Mouse (Mus musculus): ENCODE data around the gene Cbln1. TPM values are rescaled to one million over a fixed set of nuclear protein-coding genes. Genes with fewer than 3 reads are reported as not detected.

The Cbln1 gene
- polyA plus RNA-seq (2015; fragmentation: Nextera tagmentation; extraction: Ambion mirVana) = not detected in 2 replicates

DNA sequence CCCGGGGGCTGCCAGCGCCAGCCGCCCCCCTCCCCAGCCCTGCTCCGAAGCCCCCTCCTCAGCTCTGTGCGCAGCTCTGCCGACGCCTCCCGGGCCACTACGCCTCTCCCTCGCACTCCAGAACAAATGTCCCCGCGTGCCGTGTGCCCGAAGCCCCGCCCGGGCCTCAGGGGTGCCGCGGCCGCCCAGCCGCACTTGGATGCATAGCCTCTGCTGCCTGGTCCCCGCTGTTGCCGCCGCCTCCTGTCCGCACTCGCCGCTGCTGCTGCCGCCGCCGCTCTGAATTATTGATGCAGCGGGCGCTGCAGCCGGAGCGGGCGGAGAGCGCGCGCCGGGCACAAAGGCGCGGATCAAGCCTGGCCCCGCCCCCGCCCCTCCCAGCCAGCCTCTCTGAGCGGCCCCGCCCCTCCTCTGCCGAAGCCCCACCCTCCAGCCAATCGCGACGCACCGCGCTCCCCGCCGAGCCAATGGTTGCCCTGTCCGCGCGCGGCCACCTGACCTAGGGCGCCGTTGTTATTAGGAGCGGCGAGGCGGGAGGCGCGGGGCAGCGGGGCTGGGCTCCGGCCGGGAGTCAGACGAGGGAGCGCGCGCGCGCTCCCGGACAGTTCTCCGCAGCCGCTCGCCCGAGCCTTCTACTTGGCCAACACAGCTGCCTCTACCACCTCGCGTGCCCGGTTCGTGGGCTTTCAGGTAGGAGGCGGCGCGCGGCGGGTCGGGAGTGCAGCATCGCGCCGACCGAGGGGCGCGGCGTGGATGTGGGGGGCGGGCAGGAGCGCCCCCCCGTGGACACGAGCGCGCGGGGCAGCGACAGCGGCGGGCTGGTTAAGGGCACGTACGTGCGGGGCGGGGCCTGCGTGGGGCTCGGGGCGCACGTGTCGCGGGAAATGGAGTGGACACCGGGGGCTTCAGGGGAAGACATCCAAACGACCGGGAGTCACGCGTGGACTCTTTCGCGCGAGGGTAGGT lies at the start of gene Cbln1:
TSS of gene Cbln1 (minus strand) at position 339 of the 966 bp plus-strand sequence.
- WGBS = under 1% methylated on average over 91 of the region's 122 CpGs
- Histone ChIP-seq H3K4me3 (replicated peaks) (peak within 1 kb of the TSS; percentile 55), H3K27me3 (peaks cover 95% of the 10 kb centered on the region), H3K4me2 (peak within 1 kb of the TSS; percentile 95), H3K36me3 (no peaks in the 10 kb centered on the region), H3K9me3 (replicated peaks) (no peaks in the 10 kb centered on the region), H3K27ac (no peak within 1 kb of the TSS), H3K4me1 (peaks cover 50% of the 10 kb centered on the region), H3K9ac (peak within 1 kb of the TSS; percentile 21; the same call in 1 of the 2 replicates)
- ATAC-seq (replicated peaks; ENCODE audit: low FRiP score) = peak; percentile 96

DNA sequence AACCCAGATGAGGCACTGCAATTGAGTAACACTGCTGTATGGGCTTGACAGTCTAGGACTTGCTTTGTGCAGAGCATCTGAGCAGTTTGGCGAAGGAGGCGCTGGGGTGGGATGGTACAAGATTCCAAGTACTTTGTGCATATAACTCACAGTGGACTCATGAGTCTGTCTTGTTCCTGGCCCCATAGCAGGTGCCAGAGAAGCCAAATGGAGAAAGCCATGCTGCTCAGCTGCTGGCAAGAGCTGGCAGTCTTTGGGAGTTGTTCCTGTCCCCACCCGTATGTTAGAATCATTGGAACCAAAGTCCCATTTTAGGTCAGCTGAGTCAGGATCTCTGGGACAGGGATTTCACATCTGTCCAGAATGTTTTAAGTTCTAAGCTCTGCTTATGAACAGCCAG lies 44.7 kb upstream of the Cbln1 start:
- H3K4me3 ChIP-seq (replicated peaks) = no peak overlapping the region
- H3K27me3 ChIP-seq = no peaks in the 10 kb centered on the region
- no peak overlapping the region for H3K9ac ChIP-seq
- H3K4me1 ChIP-seq = no peaks in the 10 kb centered on the region
- ATAC-seq (replicated peaks; ENCODE audit: low FRiP score) = no peak
- no peaks in the 10 kb centered on the region for H3K9me3 ChIP-seq (replicated peaks)
- H3K27ac ChIP-seq = no peak overlapping the region
- WGBS = 93% methylated on average over 3 of the region's 3 CpGs
- no peaks in the 10 kb centered on the region for H3K36me3 ChIP-seq
- H3K4me2 ChIP-seq = no peak overlapping the region

DNA sequence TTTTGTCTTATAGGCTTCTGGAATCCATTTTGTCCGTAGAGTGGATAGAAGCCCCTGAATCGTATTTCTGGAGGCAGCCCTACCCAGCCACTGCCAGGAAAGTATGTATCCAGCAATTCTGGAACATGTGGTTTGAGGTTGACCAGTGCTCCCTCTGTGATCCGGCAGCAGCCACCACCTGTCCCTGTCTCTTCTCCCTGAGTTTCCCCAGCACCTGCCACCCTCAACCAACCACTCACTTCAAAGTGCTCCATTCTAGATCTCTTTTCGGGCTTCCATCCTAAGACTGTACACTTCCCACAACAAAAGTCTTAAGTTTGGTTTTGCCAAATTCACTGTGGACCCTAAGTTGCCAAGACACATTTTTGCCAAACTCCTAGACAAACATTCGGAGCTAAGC lies 41.4 kb upstream of the Cbln1 start:
- no peak for ATAC-seq (replicated peaks; ENCODE audit: low FRiP score)
- Histone ChIP-seq H3K27me3 (no peaks in the 10 kb centered on the region), H3K27ac (no peak overlapping the region), H3K36me3 (no peaks in the 10 kb centered on the region), H3K9ac (no peak overlapping the region), H3K4me3 (replicated peaks) (no peak overlapping the region), H3K4me1 (no peaks in the 10 kb centered on the region), H3K4me2 (no peak overlapping the region), H3K9me3 (replicated peaks) (no peaks in the 10 kb centered on the region)
- 91% methylated on average over 5 of the region's 5 CpGs for WGBS

DNA sequence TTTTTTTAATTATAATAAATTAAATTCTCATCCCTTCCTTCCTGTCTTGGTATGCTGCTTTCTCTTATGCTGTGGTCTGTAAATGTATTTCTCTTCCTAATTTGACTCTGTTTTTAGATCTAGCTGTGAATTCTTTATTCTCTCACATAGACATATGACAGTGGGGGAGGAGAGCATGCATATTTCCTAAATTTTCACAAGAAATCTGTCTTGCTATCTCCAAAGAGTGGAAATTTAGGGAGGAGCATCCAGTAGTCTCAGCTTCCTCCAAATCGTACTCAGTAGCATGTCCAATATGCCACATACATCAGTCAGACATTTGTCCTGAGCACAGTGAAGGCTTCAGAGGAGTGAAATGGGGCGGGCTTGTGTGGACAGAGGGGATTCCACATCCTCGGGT lies 40.9 kb upstream of the Cbln1 start:
- 82% methylated on average over 3 of the region's 3 CpGs for WGBS
- Histone ChIP-seq H3K36me3 (no peaks in the 10 kb centered on the region), H3K27ac (no peak overlapping the region)

DNA sequence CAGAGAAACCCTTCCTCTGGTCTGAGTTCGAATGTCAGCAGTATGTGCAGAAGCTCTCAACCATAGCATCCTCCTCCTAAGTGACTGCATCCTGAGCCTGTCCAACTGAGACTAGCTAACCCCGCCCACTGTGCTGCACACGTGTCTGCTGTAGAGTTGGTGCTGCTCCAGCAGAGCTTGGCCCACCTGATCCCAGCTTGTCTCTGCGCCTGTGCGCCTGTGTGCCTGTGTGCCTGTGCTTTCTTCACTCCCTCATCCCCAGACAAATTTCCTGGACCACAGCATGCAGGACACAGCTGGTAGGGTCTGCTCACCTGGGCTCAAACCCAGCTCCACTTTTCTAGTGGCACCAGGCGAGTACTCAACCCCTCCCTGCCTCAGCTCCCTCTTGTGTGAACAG lies 40.2 kb upstream of the Cbln1 start:
- 84% methylated on average over 6 of the region's 6 CpGs for WGBS
- Histone ChIP-seq H3K4me3 (replicated peaks) (no peak overlapping the region), H3K27me3 (no peaks in the 10 kb centered on the region), H3K4me1 (no peaks in the 10 kb centered on the region), H3K4me2 (no peak overlapping the region), H3K36me3 (no peaks in the 10 kb centered on the region), H3K9ac (no peak overlapping the region), H3K27ac (no peak overlapping the region), H3K9me3 (replicated peaks) (no peaks in the 10 kb centered on the region)
- no peak for ATAC-seq (replicated peaks; ENCODE audit: low FRiP score)

More for the DNA sequence above, 40.9 kb upstream of the Cbln1 start:
- Histone ChIP-seq H3K4me1 (no peaks in the 10 kb centered on the region), H3K9me3 (replicated peaks) (no peaks in the 10 kb centered on the region), H3K27me3 (no peaks in the 10 kb centered on the region), H3K9ac (no peak overlapping the region), H3K4me2 (no peak overlapping the region), H3K4me3 (replicated peaks) (no peak overlapping the region)
- ATAC-seq (replicated peaks; ENCODE audit: low FRiP score) = no peak

DNA sequence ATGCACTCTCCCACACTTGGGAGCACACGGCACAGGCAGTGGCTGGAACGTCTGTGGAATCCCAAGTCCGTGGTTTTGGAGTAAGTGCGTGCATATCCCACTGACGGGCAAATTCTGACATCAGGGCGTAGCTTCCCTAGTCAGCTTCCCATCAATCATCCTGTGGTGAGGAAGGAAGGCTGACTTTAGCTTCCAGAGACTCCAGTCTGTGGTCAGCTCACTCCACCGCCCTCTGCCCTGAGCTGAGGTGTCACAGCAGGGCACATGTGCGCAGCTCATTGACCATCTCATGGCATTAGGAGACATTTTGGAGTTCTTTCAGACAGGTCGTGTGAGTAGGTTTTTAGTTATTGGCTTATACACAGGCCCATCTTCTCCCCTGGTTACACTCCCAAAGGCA lies 34.6 kb upstream of the Cbln1 start:
- Histone ChIP-seq H3K27ac (no peak overlapping the region), H3K9me3 (replicated peaks) (no peaks in the 10 kb centered on the region), H3K9ac (no peak overlapping the region), H3K36me3 (no peaks in the 10 kb centered on the region), H3K4me1 (0 out of 2 replicates have a peak, but pooled peaks cover 4% of the 10 kb centered on the region), H3K4me3 (replicated peaks) (no peak overlapping the region), H3K27me3 (no peaks in the 10 kb centered on the region), H3K4me2 (no peak overlapping the region)
- no peak for ATAC-seq (replicated peaks; ENCODE audit: low FRiP score)
- 25% methylated on average over 9 of the region's 9 CpGs for WGBS

DNA sequence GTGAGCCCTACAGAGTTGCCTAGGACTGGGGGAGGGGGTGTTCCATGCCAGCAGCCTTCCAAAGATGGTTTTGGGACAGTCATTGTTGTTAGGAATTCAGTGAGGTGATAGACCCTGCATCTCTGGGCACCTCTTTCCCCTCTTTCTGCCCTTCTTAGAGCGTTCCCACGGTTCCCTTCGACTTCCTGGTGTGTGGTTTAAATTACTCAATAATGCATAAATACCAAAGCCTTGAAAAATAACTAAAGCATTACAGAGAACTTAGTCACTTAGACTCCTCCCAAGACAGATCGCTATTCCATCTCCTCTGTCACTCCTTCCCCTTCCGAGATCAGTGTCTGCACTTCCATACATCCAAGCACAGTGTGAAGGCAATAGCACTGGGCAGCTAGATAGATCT lies 32.0 kb upstream of the Cbln1 start:
- H3K27me3 ChIP-seq = no peaks in the 10 kb centered on the region
- no peaks in the 10 kb centered on the region for H3K36me3 ChIP-seq
- H3K27ac ChIP-seq = no peak overlapping the region
- H3K4me3 ChIP-seq (replicated peaks) = no peak overlapping the region
- no peak overlapping the region for H3K9ac ChIP-seq
- H3K4me2 ChIP-seq = no peak overlapping the region
- 0 out of 2 replicates have a peak, but pooled peaks cover 4% of the 10 kb centered on the region for H3K4me1 ChIP-seq
- ATAC-seq (replicated peaks; ENCODE audit: low FRiP score) = no peak
- H3K9me3 ChIP-seq (replicated peaks) = no peaks in the 10 kb centered on the region
- WGBS = 77% methylated on average over 5 of the region's 5 CpGs

DNA sequence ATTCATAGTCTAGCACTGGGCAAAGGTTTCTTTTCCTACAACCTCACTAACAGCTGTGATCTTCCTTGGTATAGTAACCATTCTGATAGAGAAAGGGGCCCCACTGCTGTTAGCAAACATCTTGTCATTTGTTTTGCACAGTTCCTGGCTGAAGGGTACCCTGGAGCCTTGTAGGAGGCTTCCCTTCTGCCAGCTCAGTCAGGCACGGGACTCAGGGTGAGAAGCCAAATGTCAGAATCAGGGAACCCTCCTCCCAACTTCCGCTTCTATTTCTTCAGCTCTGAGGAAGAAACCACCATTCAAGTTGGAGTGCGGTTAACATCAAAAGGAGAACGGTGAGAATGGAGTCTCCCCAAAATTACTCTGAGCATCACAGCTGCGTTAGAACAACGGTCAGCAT lies 30.3 kb upstream of the Cbln1 start:
- H3K9ac ChIP-seq = no peak overlapping the region
- H3K4me1 ChIP-seq = 0 out of 2 replicates have a peak, but pooled peaks cover 4% of the 10 kb centered on the region
- H3K4me2 ChIP-seq = no peak overlapping the region
- H3K27ac ChIP-seq = no peak overlapping the region
- no peaks in the 10 kb centered on the region for H3K36me3 ChIP-seq
- 58% methylated on average over 6 of the region's 6 CpGs for WGBS
- H3K4me3 ChIP-seq (replicated peaks) = no peak overlapping the region
- no peak for ATAC-seq (replicated peaks; ENCODE audit: low FRiP score)
- H3K9me3 ChIP-seq (replicated peaks) = no peaks in the 10 kb centered on the region
- no peaks in the 10 kb centered on the region for H3K27me3 ChIP-seq

DNA sequence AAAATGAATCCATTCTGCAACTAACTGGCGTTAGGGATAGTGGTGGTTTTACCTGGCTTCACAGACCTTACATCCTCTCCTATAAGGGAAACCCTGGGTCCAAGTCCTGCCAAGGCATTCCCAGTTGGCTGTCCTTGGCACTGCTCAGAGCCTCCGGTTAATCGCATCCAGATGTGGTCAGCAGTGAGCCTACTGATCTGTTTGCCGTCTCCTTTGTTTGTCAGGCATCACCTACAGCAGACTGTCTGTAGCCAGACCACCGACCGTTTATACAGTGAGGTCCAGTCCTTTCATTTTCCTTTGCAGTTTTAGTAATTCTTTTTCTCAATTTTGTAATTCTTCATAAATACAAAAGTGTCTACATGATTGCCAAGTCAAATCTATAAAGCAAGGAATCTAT lies 25.2 kb upstream of the Cbln1 start:
- no peaks in the 10 kb centered on the region for H3K9me3 ChIP-seq (replicated peaks)
- H3K4me3 ChIP-seq (replicated peaks) = no peak overlapping the region
- 84% methylated on average over 6 of the region's 6 CpGs for WGBS
- no peak overlapping the region for H3K27ac ChIP-seq
- no peaks in the 10 kb centered on the region for H3K4me1 ChIP-seq
- ATAC-seq (replicated peaks; ENCODE audit: low FRiP score) = no peak
- no peak overlapping the region for H3K4me2 ChIP-seq
- no peaks in the 10 kb centered on the region for H3K27me3 ChIP-seq
- no peak overlapping the region for H3K9ac ChIP-seq
- H3K36me3 ChIP-seq = no peaks in the 10 kb centered on the region

DNA sequence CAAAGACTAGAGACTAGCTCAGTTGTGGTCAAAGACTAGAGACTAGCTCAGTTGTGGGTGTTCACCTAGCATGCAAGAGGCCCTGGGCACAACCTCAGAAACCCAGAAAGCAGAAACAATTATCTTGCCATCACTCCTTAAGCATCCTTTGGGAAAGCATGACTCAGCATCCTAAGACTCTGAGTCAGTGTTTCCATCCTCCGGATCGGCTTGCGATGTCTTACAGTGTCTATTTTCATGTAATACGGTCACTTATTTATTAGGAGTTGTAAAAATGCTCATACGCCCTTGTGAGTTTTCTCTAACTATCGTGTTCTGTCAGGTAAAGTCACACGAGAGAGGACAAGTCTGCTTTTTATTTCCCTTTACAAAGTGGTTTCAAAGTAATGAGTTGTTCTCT lies 24.1 kb upstream of the Cbln1 start:
- WGBS = 83% methylated on average over 7 of the region's 7 CpGs

DNA sequence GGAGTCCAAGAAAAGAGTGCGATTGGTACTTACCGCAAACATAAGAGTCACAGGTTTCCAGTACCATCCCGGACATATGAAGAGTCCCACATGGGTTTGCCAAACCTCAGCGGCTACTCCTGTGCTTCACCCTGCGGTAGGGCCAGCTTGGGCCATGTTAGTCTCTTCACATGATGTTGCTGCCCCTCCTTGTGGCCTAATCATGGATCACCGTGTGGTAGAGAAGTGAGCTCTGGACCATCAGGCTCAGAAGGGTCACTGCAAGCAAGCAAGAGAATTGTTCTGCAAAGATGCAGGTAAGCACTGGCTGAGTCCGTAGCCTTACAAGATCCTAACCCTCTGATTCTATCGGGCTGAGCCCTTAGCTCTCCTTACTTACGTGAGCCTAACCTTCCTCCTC lies 22.5 kb upstream of the Cbln1 start:
- H3K4me2 ChIP-seq = no peak overlapping the region
- no peak overlapping the region for H3K27ac ChIP-seq
- no peak overlapping the region for H3K9ac ChIP-seq
- H3K4me3 ChIP-seq (replicated peaks) = no peak overlapping the region
- H3K27me3 ChIP-seq = no peaks in the 10 kb centered on the region
- no peaks in the 10 kb centered on the region for H3K36me3 ChIP-seq
- 78% methylated on average over 9 of the region's 9 CpGs for WGBS
- no peak for ATAC-seq (replicated peaks; ENCODE audit: low FRiP score)
- no peaks in the 10 kb centered on the region for H3K4me1 ChIP-seq
- H3K9me3 ChIP-seq (replicated peaks) = no peaks in the 10 kb centered on the region

More for the DNA sequence above, 24.1 kb upstream of the Cbln1 start:
- Histone ChIP-seq H3K27ac (no peak overlapping the region), H3K9ac (no peak overlapping the region), H3K4me2 (no peak overlapping the region), H3K4me3 (replicated peaks) (no peak overlapping the region), H3K4me1 (no peaks in the 10 kb centered on the region), H3K27me3 (no peaks in the 10 kb centered on the region), H3K9me3 (replicated peaks) (no peaks in the 10 kb centered on the region), H3K36me3 (no peaks in the 10 kb centered on the region)
- no peak for ATAC-seq (replicated peaks; ENCODE audit: low FRiP score)

DNA sequence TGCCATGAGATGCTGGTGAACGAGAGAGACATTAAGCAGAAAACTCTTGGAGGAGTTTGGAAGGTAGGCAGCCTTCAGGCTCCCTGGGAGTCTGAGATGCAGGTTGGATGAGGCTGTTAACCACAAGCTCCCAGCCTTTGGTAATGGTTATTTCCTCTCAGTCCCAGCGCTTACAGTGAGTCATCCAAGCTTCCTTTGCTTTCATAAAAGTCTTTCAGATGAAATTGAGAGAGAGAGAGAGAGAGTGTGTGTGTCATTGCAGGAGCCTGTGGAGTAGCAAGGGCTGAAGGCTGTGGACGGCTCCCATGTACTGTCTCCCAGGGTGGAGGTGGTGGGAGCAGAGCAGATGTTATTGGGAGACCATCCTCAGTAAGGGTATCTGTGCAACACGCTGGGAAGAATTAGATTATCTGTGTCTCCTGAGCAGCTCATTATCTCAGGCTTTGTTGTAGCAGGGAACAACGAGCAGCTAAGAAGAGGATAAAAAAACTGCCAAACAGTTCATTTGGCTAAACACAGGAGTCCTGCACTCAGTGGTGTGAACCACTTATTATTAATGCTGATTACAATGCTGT lies 17.5 kb upstream of the Cbln1 start:
- 67% methylated on average over 5 of the region's 5 CpGs for WGBS
- ATAC-seq (replicated peaks; ENCODE audit: low FRiP score) = no peak
- no peak overlapping the region for H3K9ac ChIP-seq
- H3K27me3 ChIP-seq = no peaks in the 10 kb centered on the region
- H3K4me2 ChIP-seq = no peak overlapping the region
- H3K9me3 ChIP-seq (replicated peaks) = no peaks in the 10 kb centered on the region
- H3K36me3 ChIP-seq = no peaks in the 10 kb centered on the region
- H3K4me1 ChIP-seq = no peaks in the 10 kb centered on the region
- no peak overlapping the region for H3K4me3 ChIP-seq (replicated peaks)
- H3K27ac ChIP-seq = no peak overlapping the region

All from kidney, embryonic 15.5 days (tissue).